Mouse (Mus musculus) MEL (cell line): ENCODE measurements around the gene Klf13. TPM values are rescaled to one million over a fixed set of nuclear protein-coding genes. Genes with fewer than 3 reads are reported as not detected.

Experiments
- DNase-seq: peaks from one replicate; pipeline ENCODE4 v3.0.0; 2011; ENCODE audit warnings: low read depth, low spot score
- H3K27ac ChIP-seq: 2 replicates; pipeline ENCODE4 v1.5.1; 2012; ENCODE audit warnings: low read depth, mild to moderate bottlenecking, control low read depth, low read length, moderate library complexity; ENCODE audit not compliant: control insufficient read depth
- H3K27me3 ChIP-seq, 2 experiments: fragments of 150-350 bp in 1 of 2; sonication (generic) in 1 of 2; 2 replicates each; pipeline ENCODE4 v1.6.1; 2012; ENCODE audit warnings: low read length in 2 of 2, mild to moderate bottlenecking in 2 of 2, improper control_type of control experiment in 1 of 2, moderate library complexity in 1 of 2; ENCODE audit not compliant: insufficient read depth in 2 of 2, control insufficient read depth in 1 of 2
- H3K36me3 ChIP-seq, 2 experiments: 2 replicates each; pipeline ENCODE4 v1.6.1; 2012 to 2014; ENCODE audit warnings: low read length in 2 of 2, improper control_type of control experiment in 1 of 2, inconsistent platforms in 1 of 2, mild to moderate bottlenecking in 1 of 2; ENCODE audit not compliant: insufficient read depth in 2 of 2, control insufficient read depth in 1 of 2
- H3K4me1 ChIP-seq, 2 experiments: fragments of 150-350 bp in 1 of 2; sonication (generic) in 1 of 2; 2 replicates each; pipeline ENCODE4 v1.6.1; 2012; ENCODE audit warnings: low read length in 2 of 2, improper control_type of control experiment in 1 of 2, mild to moderate bottlenecking in 1 of 2; ENCODE audit not compliant: insufficient read depth in 2 of 2, control insufficient read depth in 1 of 2
- H3K4me3 ChIP-seq, 2 experiments: fragments of 150-350 bp in 1 of 2; sonication (generic) in 1 of 2; 2 replicates each; pipeline ENCODE4 v1.5.1; 2012; ENCODE audit warnings: low read depth in 2 of 2, low read length in 2 of 2, mild to moderate bottlenecking in 2 of 2, moderate library complexity in 2 of 2, control low read depth in 1 of 2, improper control_type of control experiment in 1 of 2; ENCODE audit not compliant: control insufficient read depth in 1 of 2, insufficient read depth in 1 of 2
- H3K79me2 ChIP-seq: 2 replicates; pipeline ENCODE4 v1.6.1; 2012; ENCODE audit warnings: mild to moderate bottlenecking, low read length, moderate library complexity; ENCODE audit not compliant: control insufficient read depth, poor library complexity, insufficient read depth
- H3K9ac ChIP-seq: 2 replicates; pipeline ENCODE4 v1.6.1; 2012; ENCODE audit warnings: low read depth, mild to moderate bottlenecking, control low read depth, low read length, moderate library complexity; ENCODE audit not compliant: control insufficient read depth, poor library complexity, severe bottlenecking
- H3K9me3 ChIP-seq: fragments of 150-350 bp; sonication (generic); replicated peaks from 2 replicates; pipeline ENCODE4 v1.6.1; 2012; ENCODE audit warnings: mild to moderate bottlenecking, low read length, improper control_type of control experiment, moderate library complexity; ENCODE audit not compliant: insufficient read depth
- BHLHE40 ChIP-seq: IDR thresholded peaks from 2 replicates; pipeline ENCODE4 v1.6.1; 2012; ENCODE audit warnings: low read depth, mild to moderate bottlenecking, inconsistent platforms, low read length, improper control_type of control experiment, borderline replicate concordance
- CHD1 ChIP-seq: IDR thresholded peaks from 2 replicates; pipeline ENCODE4 v1.6.1; 2012; ENCODE audit warnings: low read depth, mild to moderate bottlenecking, inconsistent platforms, low read length, improper control_type of control experiment
- E2F4 ChIP-seq: IDR thresholded peaks from 2 replicates; pipeline ENCODE4 v1.6.1; 2011; ENCODE audit warnings: low read depth, low read length, improper control_type of control experiment, borderline replicate concordance
- ELF1 ChIP-seq: IDR thresholded peaks from 2 replicates; pipeline ENCODE4 v1.6.1; 2014; ENCODE audit warnings: low read depth, mild to moderate bottlenecking, inconsistent platforms, low read length, improper control_type of control experiment, moderate library complexity
- HCFC1 ChIP-seq: IDR thresholded peaks from 2 replicates; pipeline ENCODE4 v1.6.1; 2012; ENCODE audit warnings: low read depth, mild to moderate bottlenecking, inconsistent platforms, low read length, improper control_type of control experiment, moderate library complexity
- JUND ChIP-seq: IDR thresholded peaks from 2 replicates; pipeline ENCODE4 v1.6.1; 2011; ENCODE audit warnings: low read depth, mild to moderate bottlenecking, improper control_type of control experiment, low read length
- MEF2A ChIP-seq: IDR thresholded peaks from 2 replicates; pipeline ENCODE4 v1.6.1; 2014; ENCODE audit warnings: low read depth, mild to moderate bottlenecking, inconsistent platforms, low read length, improper control_type of control experiment; ENCODE audit not compliant: poor library complexity, insufficient replicate concordance, severe bottlenecking; ENCODE audit errors: extremely low read depth
- POLR2AphosphoS2 ChIP-seq: IDR thresholded peaks from 2 replicates; pipeline ENCODE4 v1.6.1; 2011; ENCODE audit warnings: low read length, improper control_type of control experiment
- RAD21 ChIP-seq: IDR thresholded peaks from 2 replicates; pipeline ENCODE4 v1.6.1; 2011; ENCODE audit warnings: mild to moderate bottlenecking, low read depth, low read length, improper control_type of control experiment
- SIN3A ChIP-seq: IDR thresholded peaks from 2 replicates; pipeline ENCODE4 v1.6.1; 2012; ENCODE audit warnings: low read length, improper control_type of control experiment, inconsistent platforms
- TBP ChIP-seq: IDR thresholded peaks from 2 replicates; pipeline ENCODE4 v1.8.0; 2011; ENCODE audit warnings: low read depth, low read length, improper control_type of control experiment
- TCF12 ChIP-seq: IDR thresholded peaks from 2 replicates; pipeline ENCODE4 v1.6.1; 2014; ENCODE audit warnings: low read depth, mild to moderate bottlenecking, inconsistent platforms, low read length, improper control_type of control experiment, moderate library complexity
- UBTF ChIP-seq: IDR thresholded peaks from 2 replicates; pipeline ENCODE4 v1.6.1; 2012; ENCODE audit warnings: low read depth, mild to moderate bottlenecking, inconsistent platforms, low read length, improper control_type of control experiment, moderate library complexity, borderline replicate concordance; ENCODE audit not compliant: insufficient read depth
- ZKSCAN1 ChIP-seq: IDR thresholded peaks from 2 replicates; pipeline ENCODE4 v1.6.1; 2012; ENCODE audit warnings: low read depth, mild to moderate bottlenecking, inconsistent platforms, low read length, improper control_type of control experiment, moderate library complexity
- polyA plus RNA-seq, 2 experiments: library from polyadenylated mRNA; stranded (reverse) in 1 of 2; unstranded in 1 of 2; fragments of >175 nt in 1 of 2; fragments of >200 nt in 1 of 2; gene quantifications; 2 replicates each; pipeline versions ENCODE4 v1.2.1 to v1.2.4; 2012; ENCODE audit warnings: low replicate concordance in 2 of 2, low read depth in 1 of 2; ENCODE audit not compliant: insufficient read length in 2 of 2, insufficient read depth in 1 of 2, missing spikeins in 1 of 2
- total RNA-seq: library from RNA; depleted of rRNA; stranded (reverse); fragments of 300-350 nt; gene quantifications from 2 replicates; pipeline ENCODE4 v1.2.3, GENCODE M21; 2012

Gene Klf13
- total and polyA plus RNA-seq, 3 experiments: 21.6 to 118 (median 26.9) TPM

GRCm38 (mm10) chr7:63933905-63934304 lies 4.8 kb downstream of the Klf13 start (continued):
- TF ChIP-seq RAD21 (no peak), ZKSCAN1 (no peak)
- TF ChIP-seq, all 39 proteins: peak for 21

GRCm38 (mm10) chr7:63932461-63932860 lies 6.3 kb downstream of the Klf13 start:
- no peak for TF ChIP-seq JUND
- TF ChIP-seq, all 39 proteins: peak for 0
- H3K4me3 ChIP-seq: no peak overlapping the region
- H3K9ac ChIP-seq: no peak overlapping the region
- H3K27me3 ChIP-seq: no peaks in the 10 kb centered on the region
- peaks cover 75% of the 10 kb centered on the region for H3K79me2 ChIP-seq
- peaks cover 41 to 46% of the 10 kb centered on the region in 2 experiments for H3K4me1 ChIP-seq
- H3K9me3 ChIP-seq: no peaks in the 10 kb centered on the region
- no peak for DNase-seq
- peaks cover 0 to 42% of the 10 kb centered on the region in 2 experiments; a peak in 2 of 4 replicates for H3K36me3 ChIP-seq
- no peak overlapping the region for H3K27ac ChIP-seq

- Histone ChIP-seq H3K36me3 (peaks cover 0 to 48% of the 10 kb centered on the region in 2 experiments; a peak in 2 of 4 replicates), H3K4me3 (no peak overlapping the region), H3K4me1 (peaks cover 51 to 57% of the 10 kb centered on the region in 2 experiments), H3K79me2 (peaks cover 73% of the 10 kb centered on the region), H3K27ac (no peak overlapping the region), H3K27me3 (no peaks in the 10 kb centered on the region), H3K9me3 (no peaks in the 10 kb centered on the region), H3K9ac (no peak overlapping the region)
- TF ChIP-seq MEF2A (no peak), RAD21 (no peak), BHLHE40 (no peak), CHD1 (no peak)
- no peak for DNase-seq
Measured at GRCm38 (mm10) chr7:63930766-63931165, 7.9 kb downstream of the Klf13 start.

- TF ChIP-seq UBTF (no peak), SIN3A (no peak), E2F4 (no peak), ELF1 (0 out of 2 replicates have a peak, but pooled peaks have one; percentile 27), HCFC1 (peak; percentile 34; the same call in 1 of the 2 replicates), POLR2AphosphoS2 (no peak), TCF12 (no peak), TBP (0 out of 2 replicates have a peak, but pooled peaks have one; percentile 23)
- peak; percentile 86 for DNase-seq
- no peaks in the 10 kb centered on the region for H3K9me3 ChIP-seq
Measured at GRCm38 (mm10) chr7:63930132-63930531, 8.6 kb downstream of the Klf13 start.

More at GRCm38 (mm10) chr7:63930132-63930531, 8.6 kb downstream of the Klf13 start:
- H3K9ac ChIP-seq: peak overlapping the region; percentile 24; the same call in 1 of the 2 replicates
- H3K4me3 ChIP-seq: no peak overlapping the region
- H3K27ac ChIP-seq: peak overlapping the region; percentile 63
- peaks cover 0 to 47% of the 10 kb centered on the region in 2 experiments; a peak in 2 of 4 replicates for H3K36me3 ChIP-seq
- H3K4me1 ChIP-seq: peaks cover 51 to 57% of the 10 kb centered on the region in 2 experiments
- H3K79me2 ChIP-seq: peaks cover 72% of the 10 kb centered on the region
- no peaks in the 10 kb centered on the region for H3K27me3 ChIP-seq
